Mouse (Mus musculus): ENCODE results near the gene Cops3. TPM values are rescaled to one million over a fixed set of nuclear protein-coding genes. Genes with fewer than 3 reads are reported as not detected.

The Cops3 gene
- 206 and 213 TPM in 2 replicates for polyA plus RNA-seq (2015; fragmentation: Nextera tagmentation; extraction: Ambion mirVana)

- Histone ChIP-seq H3K27ac (peak within 1 kb of the TSS; percentile 99), H3K27me3 (no peaks in the 10 kb centered on the region), H3K4me2 (peak within 1 kb of the TSS; percentile 69), H3K4me1 (peaks cover 27% of the 10 kb centered on the region), H3K4me3 (replicated peaks) (peak within 1 kb of the TSS; percentile 100), H3K36me3 (peaks cover 32% of the 10 kb centered on the region), H3K9me3 (replicated peaks) (no peaks in the 10 kb centered on the region), H3K9ac (peak within 1 kb of the TSS; percentile 96)
- under 1% methylated on average over 43 of the region's 43 CpGs for WGBS
- ATAC-seq (replicated peaks; ENCODE audit: low FRiP score): peak; percentile 97
Measured at GRCm38 (mm10) chr11:59839459-59840126, at the start of gene Cops3. TSS of gene Cops3 (minus strand) at chr11:59839838.

GRCm38 (mm10) chr11:59888151-59888550 lies 48.5 kb upstream of the Cops3 start:
- Histone ChIP-seq H3K27me3 (no peaks in the 10 kb centered on the region), H3K4me3 (replicated peaks) (no peak overlapping the region), H3K27ac (no peak overlapping the region), H3K9me3 (replicated peaks) (no peaks in the 10 kb centered on the region), H3K4me1 (peaks cover 13% of the 10 kb centered on the region), H3K36me3 (no peaks in the 10 kb centered on the region), H3K9ac (no peak overlapping the region), H3K4me2 (no peak overlapping the region)
- WGBS: 72% methylated on average over 5 of the region's 5 CpGs
- no peak for ATAC-seq (replicated peaks; ENCODE audit: low FRiP score)

- WGBS: 67% methylated on average over 1 of the region's 1 CpGs
- Histone ChIP-seq H3K27me3 (no peaks in the 10 kb centered on the region), H3K9ac (no peak overlapping the region), H3K4me2 (no peak overlapping the region), H3K27ac (no peak overlapping the region), H3K36me3 (no peaks in the 10 kb centered on the region), H3K4me1 (peaks cover 7% of the 10 kb centered on the region), H3K9me3 (replicated peaks) (no peaks in the 10 kb centered on the region), H3K4me3 (replicated peaks) (no peak overlapping the region)
- ATAC-seq (replicated peaks; ENCODE audit: low FRiP score): no peak
Measured at GRCm38 (mm10) chr11:59886952-59887351, 47.3 kb upstream of the Cops3 start.

GRCm38 (mm10) chr11:59885217-59885986 lies 45.8 kb upstream of the Cops3 start:
- H3K4me2 ChIP-seq: 0 out of 2 replicates have a peak overlapping the region, but pooled peaks have one; percentile 10
- no peaks in the 10 kb centered on the region for H3K36me3 ChIP-seq
- H3K9ac ChIP-seq: no peak overlapping the region
- H3K27ac ChIP-seq: peak overlapping the region; percentile 39; the same call in 1 of the 2 replicates
- WGBS: 44% methylated on average over 17 of the region's 17 CpGs
- H3K27me3 ChIP-seq: no peaks in the 10 kb centered on the region; the same call in 1 of the 2 replicates
- H3K9me3 ChIP-seq (replicated peaks): no peaks in the 10 kb centered on the region
- no peak overlapping the region for H3K4me3 ChIP-seq (replicated peaks)
- H3K4me1 ChIP-seq: peaks cover 10% of the 10 kb centered on the region
- ATAC-seq (replicated peaks; ENCODE audit: low FRiP score): 0 out of 2 replicates have a peak, but pooled peaks have one; percentile 22

GRCm38 (mm10) chr11:59880031-59880430 lies 40.4 kb upstream of the Cops3 start:
- Histone ChIP-seq H3K27me3 (no peaks in the 10 kb centered on the region; the same call in 1 of the 2 replicates), H3K9ac (no peak overlapping the region), H3K9me3 (replicated peaks) (no peaks in the 10 kb centered on the region), H3K4me2 (no peak overlapping the region), H3K36me3 (peaks cover 27% of the 10 kb centered on the region), H3K27ac (no peak overlapping the region), H3K4me3 (replicated peaks) (no peak overlapping the region), H3K4me1 (peaks cover 6% of the 10 kb centered on the region; the same call in 1 of the 2 replicates)
- ATAC-seq (replicated peaks; ENCODE audit: low FRiP score): peak; percentile 81
- 23% methylated on average over 2 of the region's 2 CpGs for WGBS

GRCm38 (mm10) chr11:59872124-59872523 lies 32.5 kb upstream of the Cops3 start:
- ATAC-seq (replicated peaks; ENCODE audit: low FRiP score): no peak
- Histone ChIP-seq H3K36me3 (peaks cover 45% of the 10 kb centered on the region), H3K4me3 (replicated peaks) (no peak overlapping the region), H3K4me2 (no peak overlapping the region), H3K9me3 (replicated peaks) (no peaks in the 10 kb centered on the region), H3K27ac (no peak overlapping the region), H3K4me1 (no peaks in the 10 kb centered on the region), H3K9ac (no peak overlapping the region), H3K27me3 (no peaks in the 10 kb centered on the region)
- 80% methylated on average over 8 of the region's 8 CpGs for WGBS

GRCm38 (mm10) chr11:59864316-59864715 lies 24.7 kb upstream of the Cops3 start:
- H3K27me3 ChIP-seq: no peaks in the 10 kb centered on the region
- H3K4me2 ChIP-seq: no peak overlapping the region
- no peak overlapping the region for H3K27ac ChIP-seq
- H3K4me3 ChIP-seq (replicated peaks): no peak overlapping the region
- 86% methylated on average over 6 of the region's 6 CpGs for WGBS
- H3K9ac ChIP-seq: no peak overlapping the region
- no peak for ATAC-seq (replicated peaks; ENCODE audit: low FRiP score)
- H3K4me1 ChIP-seq: peaks cover 6% of the 10 kb centered on the region; the same call in 1 of the 2 replicates
- H3K36me3 ChIP-seq: peaks cover 22% of the 10 kb centered on the region; the same call in 1 of the 2 replicates
- H3K9me3 ChIP-seq (replicated peaks): no peaks in the 10 kb centered on the region

GRCm38 (mm10) chr11:59860467-59860866 lies 20.8 kb upstream of the Cops3 start:
- no peak for ATAC-seq (replicated peaks; ENCODE audit: low FRiP score)
- H3K4me1 ChIP-seq: peaks cover 13% of the 10 kb centered on the region
- H3K4me2 ChIP-seq: no peak overlapping the region
- 74% methylated on average over 11 of the region's 11 CpGs for WGBS
- no peak overlapping the region for H3K9ac ChIP-seq
- no peak overlapping the region for H3K27ac ChIP-seq
- no peaks in the 10 kb centered on the region for H3K27me3 ChIP-seq
- no peaks in the 10 kb centered on the region for H3K9me3 ChIP-seq (replicated peaks)
- H3K4me3 ChIP-seq (replicated peaks): no peak overlapping the region
- H3K36me3 ChIP-seq: peaks cover 20% of the 10 kb centered on the region; the same call in 1 of the 2 replicates

GRCm38 (mm10) chr11:59852865-59853264 lies 13.2 kb upstream of the Cops3 start:
- Histone ChIP-seq H3K27ac (no peak overlapping the region), H3K9me3 (replicated peaks) (no peaks in the 10 kb centered on the region), H3K9ac (no peak overlapping the region), H3K36me3 (peaks cover 24% of the 10 kb centered on the region; the same call in 1 of the 2 replicates), H3K4me3 (replicated peaks) (no peak overlapping the region), H3K27me3 (no peaks in the 10 kb centered on the region), H3K4me2 (no peak overlapping the region), H3K4me1 (peaks cover 15% of the 10 kb centered on the region)
- ATAC-seq (replicated peaks; ENCODE audit: low FRiP score): no peak
- WGBS: 85% methylated on average over 3 of the region's 3 CpGs

- Histone ChIP-seq H3K9ac (peak overlapping the region; percentile 90), H3K4me2 (peak overlapping the region; percentile 84), H3K27me3 (no peaks in the 10 kb centered on the region), H3K9me3 (replicated peaks) (no peaks in the 10 kb centered on the region), H3K36me3 (peaks cover 23% of the 10 kb centered on the region), H3K4me1 (peaks cover 20% of the 10 kb centered on the region), H3K4me3 (replicated peaks) (peak overlapping the region; percentile 87), H3K27ac (peak overlapping the region; percentile 93)
- peak; percentile 91 for ATAC-seq (replicated peaks; ENCODE audit: low FRiP score)
- WGBS: under 1% methylated on average over 69 of the region's 69 CpGs
Measured at GRCm38 (mm10) chr11:59847891-59848884, 8.6 kb upstream of the Cops3 start.

GRCm38 (mm10) chr11:59847131-59847530 lies 7.5 kb upstream of the Cops3 start:
- WGBS: 15% methylated on average over 2 of the region's 2 CpGs
- Histone ChIP-seq H3K9ac (no peak overlapping the region), H3K4me2 (peak overlapping the region; percentile 84), H3K4me1 (peaks cover 20% of the 10 kb centered on the region), H3K9me3 (replicated peaks) (no peaks in the 10 kb centered on the region), H3K4me3 (replicated peaks) (peak overlapping the region; percentile 87; the same call in 1 of the 2 replicates), H3K27ac (no peak overlapping the region), H3K36me3 (peaks cover 15% of the 10 kb centered on the region), H3K27me3 (no peaks in the 10 kb centered on the region)
- ATAC-seq (replicated peaks; ENCODE audit: low FRiP score): no peak

Data from kidney, embryonic 15.5 days (tissue).